Mouse (Mus musculus) forebrain, embryonic 16.5 days (tissue): Measurements from ENCODE around the gene 4932438H23Rik. TPM values are rescaled to one million over a fixed set of nuclear protein-coding genes. Genes with fewer than 3 reads are reported as not detected.

Experiments used
- ATAC-seq: fragments of 200-750 bp; cut with Nextera tagmentation; 2 replicates; pipeline ENCODE4 v1.8.0; 2017; ENCODE audit warnings: mild to moderate bottlenecking, moderate library complexity
- H3K27ac ChIP-seq: fragments of 300-500 bp; sonication (generic); 2 replicates; pipeline ENCODE4 v1.5.1; 2014; ENCODE audit warnings: low read length, control low read depth
- H3K27me3 ChIP-seq: fragments of 300-500 bp; sonication (generic); replicated peaks from 2 replicates; pipeline ENCODE4 v1.6.1; 2014; ENCODE audit warnings: low read length; ENCODE audit not compliant: control insufficient read depth, insufficient read depth
- H3K36me3 ChIP-seq: fragments of 300-500 bp; sonication (generic); 2 replicates; pipeline ENCODE4 v1.6.1; 2014; ENCODE audit not compliant: control insufficient read depth, insufficient read depth
- H3K4me1 ChIP-seq: fragments of 300-500 bp; sonication (generic); replicated peaks from 2 replicates; pipeline ENCODE4 v1.6.1; 2014; ENCODE audit warnings: low read length; ENCODE audit not compliant: control insufficient read depth, insufficient read depth
- H3K4me2 ChIP-seq: fragments of 300-500 bp; sonication (generic); 2 replicates; pipeline ENCODE4 v1.6.1; 2014; ENCODE audit warnings: mild to moderate bottlenecking, low read length, control low read depth
- H3K4me3 ChIP-seq: fragments of 300-500 bp; sonication (generic); replicated peaks from 2 replicates; pipeline ENCODE4 v1.5.1; 2014; ENCODE audit warnings: mild to moderate bottlenecking, low read length, control low read depth
- H3K9ac ChIP-seq: fragments of 300-500 bp; sonication (generic); replicated peaks from 2 replicates; pipeline ENCODE4 v1.6.1; 2014; ENCODE audit warnings: low read depth, low read length, control low read depth
- H3K9me3 ChIP-seq: fragments of 300-500 bp; sonication (generic); 2 replicates; pipeline ENCODE4 v1.6.1; 2016; ENCODE audit warnings: low read length; ENCODE audit not compliant: control insufficient read depth
- WGBS: fragments of 180-500 bp; shearing (Covaris S2); extraction: QIAGEN DNeasy Blood & Tissue Kit; methylation state at CpG from one replicate; pipeline ENCODE4 v1.1.7; 2014; 5-methylcytosine and 5-hydroxymethylcytosine counted together
- polyA plus RNA-seq: library from polyadenylated mRNA; unstranded; fragments of >200 nt; fragmentation: Nextera tagmentation; extraction: Ambion mirVana; gene quantifications from 2 replicates; pipeline ENCODE4 v1.2.1, GENCODE M21; 2015

4932438H23Rik gene
- polyA plus RNA-seq, 1 experiment from 2014 or later = 0.32 TPM

GRCm38 (mm10) chr16:91053599-91053998 lies 41.3 kb downstream of the 4932438H23Rik start:
- no peak for ATAC-seq
- no peak overlapping the region for H3K27ac ChIP-seq
- H3K9me3 ChIP-seq = no peaks in the 10 kb centered on the region
- H3K4me2 ChIP-seq = no peak overlapping the region
- H3K27me3 ChIP-seq = no peaks in the 10 kb centered on the region
- H3K9ac ChIP-seq = no peak overlapping the region
- H3K4me3 ChIP-seq = no peak overlapping the region
- WGBS = 50% methylated on average over 8 of the region's 8 CpGs
- H3K36me3 ChIP-seq = no peaks in the 10 kb centered on the region
- no peaks in the 10 kb centered on the region for H3K4me1 ChIP-seq

GRCm38 (mm10) chr16:91045511-91045910 lies 49.4 kb downstream of the 4932438H23Rik start:
- Histone ChIP-seq H3K4me3 (no peak overlapping the region), H3K36me3 (0 out of 2 replicates have a peak, but pooled peaks cover under 1% of the 10 kb centered on the region), H3K9me3 (no peaks in the 10 kb centered on the region), H3K27ac (no peak overlapping the region), H3K4me1 (peaks cover 14% of the 10 kb centered on the region), H3K9ac (no peak overlapping the region), H3K4me2 (no peak overlapping the region), H3K27me3 (no peaks in the 10 kb centered on the region)
- WGBS = 60% methylated on average over 8 of the region's 8 CpGs
- no peak for ATAC-seq

- Histone ChIP-seq H3K9ac (peak within 1 kb of the TSS; percentile 98), H3K36me3 (0 out of 2 replicates have a peak, but pooled peaks cover 2% of the 10 kb centered on the region), H3K4me1 (peaks cover 14% of the 10 kb centered on the region), H3K27me3 (no peaks in the 10 kb centered on the region), H3K4me3 (peak within 1 kb of the TSS; percentile 100), H3K4me2 (peak within 1 kb of the TSS; percentile 83), H3K9me3 (no peaks in the 10 kb centered on the region), H3K27ac (peak within 1 kb of the TSS; percentile 97)
- peak; percentile 96 for ATAC-seq
- 2% methylated on average over 69 of the region's 70 CpGs for WGBS
These were observed 50.4 kb downstream of the 4932438H23Rik start, which contains the start of gene Paxbp1 for GRCm38 (mm10) chr16:91044270-91045182. Gene Paxbp1 (minus strand): TSS chr16:91044543.

GRCm38 (mm10) chr16:91043461-91044248 lies 51.3 kb downstream of the 4932438H23Rik start:
- Histone ChIP-seq H3K27me3 (no peaks in the 10 kb centered on the region), H3K4me2 (peak overlapping the region; percentile 83), H3K4me1 (peaks cover 14% of the 10 kb centered on the region), H3K4me3 (peak overlapping the region; percentile 100), H3K9ac (peak overlapping the region; percentile 98), H3K9me3 (no peaks in the 10 kb centered on the region), H3K36me3 (0 out of 2 replicates have a peak, but pooled peaks cover 2% of the 10 kb centered on the region), H3K27ac (peak overlapping the region; percentile 97)
- ATAC-seq = peak; percentile 61
- WGBS = under 1% methylated on average over 63 of the region's 63 CpGs

- Histone ChIP-seq H3K27ac (no peak overlapping the region), H3K4me1 (peaks cover 14% of the 10 kb centered on the region), H3K36me3 (peaks cover 4% of the 10 kb centered on the region; the same call in 1 of the 2 replicates), H3K4me2 (peak overlapping the region; percentile 55), H3K9me3 (no peaks in the 10 kb centered on the region), H3K4me3 (peak overlapping the region; percentile 22), H3K9ac (no peak overlapping the region), H3K27me3 (no peaks in the 10 kb centered on the region)
- 34% methylated on average over 1 of the region's 1 CpGs for WGBS
- ATAC-seq = no peak
These were observed 52.3 kb downstream of the 4932438H23Rik start for GRCm38 (mm10) chr16:91042640-91043039.

GRCm38 (mm10) chr16:91035866-91036265 lies 59.1 kb downstream of the 4932438H23Rik start:
- Histone ChIP-seq H3K4me1 (no peaks in the 10 kb centered on the region), H3K27ac (no peak overlapping the region), H3K9me3 (no peaks in the 10 kb centered on the region), H3K9ac (no peak overlapping the region), H3K4me2 (no peak overlapping the region), H3K4me3 (no peak overlapping the region), H3K36me3 (peaks cover 49% of the 10 kb centered on the region), H3K27me3 (no peaks in the 10 kb centered on the region)
- no peak for ATAC-seq
- 90% methylated on average over 10 of the region's 10 CpGs for WGBS

- Histone ChIP-seq H3K36me3 (peaks cover 54% of the 10 kb centered on the region), H3K9me3 (no peaks in the 10 kb centered on the region), H3K27me3 (no peaks in the 10 kb centered on the region), H3K4me2 (no peak overlapping the region), H3K4me3 (no peak overlapping the region), H3K27ac (no peak overlapping the region), H3K9ac (no peak overlapping the region), H3K4me1 (no peaks in the 10 kb centered on the region)
- WGBS = 89% methylated on average over 4 of the region's 4 CpGs
- ATAC-seq = no peak
These were observed 64.2 kb downstream of the 4932438H23Rik start for GRCm38 (mm10) chr16:91030751-91031150.

GRCm38 (mm10) chr16:91029901-91030300 lies 65.0 kb downstream of the 4932438H23Rik start:
- H3K4me1 ChIP-seq = no peaks in the 10 kb centered on the region
- no peak overlapping the region for H3K4me3 ChIP-seq
- H3K27me3 ChIP-seq = no peaks in the 10 kb centered on the region
- no peak for ATAC-seq
- no peak overlapping the region for H3K9ac ChIP-seq
- H3K36me3 ChIP-seq = peaks cover 56% of the 10 kb centered on the region
- no peak overlapping the region for H3K27ac ChIP-seq
- H3K9me3 ChIP-seq = no peaks in the 10 kb centered on the region
- no peak overlapping the region for H3K4me2 ChIP-seq
- WGBS = 93% methylated on average over 2 of the region's 2 CpGs

- Histone ChIP-seq H3K9ac (no peak overlapping the region), H3K36me3 (peaks cover 56% of the 10 kb centered on the region), H3K4me2 (no peak overlapping the region), H3K9me3 (no peaks in the 10 kb centered on the region), H3K4me1 (no peaks in the 10 kb centered on the region), H3K27ac (no peak overlapping the region), H3K27me3 (no peaks in the 10 kb centered on the region), H3K4me3 (no peak overlapping the region)
- ATAC-seq = no peak
- 90% methylated on average over 8 of the region's 8 CpGs for WGBS
These were observed 65.7 kb downstream of the 4932438H23Rik start for GRCm38 (mm10) chr16:91029161-91029743.
